Mouse (Mus musculus) adrenal gland, adult 18-20 months (tissue): Measurements from ENCODE around the gene Minos1. TPM values are rescaled to one million over a fixed set of nuclear protein-coding genes. Genes with fewer than 3 reads are reported as not detected.
A peak's percentile ranks its signal among the peaks of the same experiment; 100 is the strongest.

ENCODE experiments used
- DNase-seq, 2 experiments: peaks; one replicate each; pipeline ENCODE4 v3.0.0; 2021 to 2022; ENCODE audit warnings: low spot score in 2 of 2
- long read RNA-seq, 2 experiments: library from polyadenylated mRNA; stranded (forward); transcript quantifications; one replicate each; pipeline ENCODE4 v2.0.0; 2021
- total RNA-seq, 2 experiments: library from RNA; stranded (reverse); gene quantifications; 1 replicate in 1 of 2; 2 replicates in 1 of 2; pipeline ENCODE4 v1.2.3; 2021

Minos1 gene
- 100 to 1,000 TPM; 380 to 443 TPM for total RNA-seq
- long read RNA-seq, experiment 1, transcript Minos1-203 (4 exons, 2,549 nt), result major isoform, 69 of 76 reads
- long read RNA-seq, experiment 1, transcript Minos1-204 (4 exons, 476 nt), result minor isoform, 5 of 76 reads
- long read RNA-seq, experiment 1, partial matches to known transcripts, result 0 of 76 reads
- long read RNA-seq, experiment 1, other reads (novel, unspliced or antisense), result 2 of 76 reads
- long read RNA-seq, experiment 2, transcript Minos1-203 (4 exons, 2,549 nt), result major isoform, 308 of 347 reads
- long read RNA-seq, experiment 2, transcript Minos1-204 (4 exons, 476 nt), result minor isoform, 21 of 347 reads
- long read RNA-seq, experiment 2, partial matches to known transcripts, result 2 of 347 reads
- long read RNA-seq, experiment 2, other reads (novel, unspliced or antisense), result 15 of 347 reads

- peak; percentile 97 for DNase-seq
Observed at GRCm38 (mm10) chr4:139130701-139131549, at the start of gene Minos1. TSS of gene Minos1 (minus strand) at chr4:139131113.

DNA sequence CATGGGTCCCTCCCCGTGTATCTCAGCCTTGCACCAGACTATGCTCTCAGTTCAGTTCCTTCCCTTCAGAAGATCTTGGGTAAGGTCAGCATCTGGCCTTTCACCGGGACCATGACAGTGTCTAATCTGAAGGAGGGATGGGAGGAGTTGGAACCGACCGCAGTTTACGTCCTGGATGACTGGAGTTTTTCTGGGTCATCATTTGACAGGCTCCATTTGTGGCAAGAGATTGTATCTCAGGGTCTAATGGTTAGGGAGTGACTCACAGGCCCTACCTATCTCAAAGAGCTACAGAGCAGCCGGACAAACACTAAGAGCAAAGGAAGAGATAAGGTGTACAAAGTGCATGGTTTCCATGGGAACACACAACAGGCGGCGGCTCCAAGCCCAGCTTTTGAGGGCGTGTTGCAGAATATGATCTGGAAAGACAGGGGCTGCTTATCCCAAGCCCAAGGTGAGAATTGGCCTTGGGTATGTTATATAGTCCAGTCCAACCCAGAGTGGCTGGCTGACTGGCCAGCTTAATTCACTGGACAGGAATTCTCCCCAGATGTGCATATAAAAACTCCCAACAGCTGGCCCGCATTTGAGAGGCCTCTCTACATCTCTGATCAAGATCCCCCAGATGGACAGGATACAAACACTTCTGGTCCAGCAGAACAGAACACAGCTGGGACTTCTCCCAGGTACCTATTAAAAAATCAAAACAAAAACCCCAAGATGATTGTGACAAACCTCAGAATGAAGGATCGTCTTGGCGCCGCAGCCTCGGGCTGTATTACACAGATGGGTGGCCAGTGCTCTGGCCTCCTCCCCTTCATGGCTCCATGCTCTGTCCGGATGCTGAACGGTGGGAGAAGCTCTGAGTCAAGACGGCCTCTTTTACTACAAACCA, 49.1 kb upstream of the Minos1 start:
- peak in 1 of 2 experiments; percentile 10 for DNase-seq

- DNase-seq, result no peak
Observed at GRCm38 (mm10) chr4:139179218-139179617, 48.3 kb upstream of the Minos1 start.

GRCm38 (mm10) chr4:139178377-139178776, 47.5 kb upstream of the Minos1 start:
- no peak for DNase-seq

- DNase-seq, result no peak
Observed at GRCm38 (mm10) chr4:139177921-139178320, 47.0 kb upstream of the Minos1 start.

DNA sequence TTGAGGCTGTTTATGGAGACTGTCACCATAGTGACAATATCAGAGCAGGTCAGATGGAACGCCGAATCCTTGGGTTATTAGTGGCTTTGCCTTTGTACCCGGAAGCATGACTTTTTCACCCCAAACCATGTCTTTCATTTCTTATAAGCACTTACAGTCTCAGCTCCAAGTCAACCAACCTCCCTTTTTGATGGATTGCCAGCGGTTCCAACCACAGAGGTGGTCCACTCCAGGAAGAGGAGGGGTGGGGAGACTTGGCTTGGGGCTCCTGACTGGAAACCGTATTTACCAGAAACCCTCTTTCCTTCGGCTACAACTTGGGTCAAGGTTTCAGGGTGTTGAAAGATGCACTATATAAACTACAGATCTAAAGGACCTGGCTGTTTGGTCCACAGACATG, 45.1 kb upstream of the Minos1 start:
- DNase-seq, result no peak

DNA sequence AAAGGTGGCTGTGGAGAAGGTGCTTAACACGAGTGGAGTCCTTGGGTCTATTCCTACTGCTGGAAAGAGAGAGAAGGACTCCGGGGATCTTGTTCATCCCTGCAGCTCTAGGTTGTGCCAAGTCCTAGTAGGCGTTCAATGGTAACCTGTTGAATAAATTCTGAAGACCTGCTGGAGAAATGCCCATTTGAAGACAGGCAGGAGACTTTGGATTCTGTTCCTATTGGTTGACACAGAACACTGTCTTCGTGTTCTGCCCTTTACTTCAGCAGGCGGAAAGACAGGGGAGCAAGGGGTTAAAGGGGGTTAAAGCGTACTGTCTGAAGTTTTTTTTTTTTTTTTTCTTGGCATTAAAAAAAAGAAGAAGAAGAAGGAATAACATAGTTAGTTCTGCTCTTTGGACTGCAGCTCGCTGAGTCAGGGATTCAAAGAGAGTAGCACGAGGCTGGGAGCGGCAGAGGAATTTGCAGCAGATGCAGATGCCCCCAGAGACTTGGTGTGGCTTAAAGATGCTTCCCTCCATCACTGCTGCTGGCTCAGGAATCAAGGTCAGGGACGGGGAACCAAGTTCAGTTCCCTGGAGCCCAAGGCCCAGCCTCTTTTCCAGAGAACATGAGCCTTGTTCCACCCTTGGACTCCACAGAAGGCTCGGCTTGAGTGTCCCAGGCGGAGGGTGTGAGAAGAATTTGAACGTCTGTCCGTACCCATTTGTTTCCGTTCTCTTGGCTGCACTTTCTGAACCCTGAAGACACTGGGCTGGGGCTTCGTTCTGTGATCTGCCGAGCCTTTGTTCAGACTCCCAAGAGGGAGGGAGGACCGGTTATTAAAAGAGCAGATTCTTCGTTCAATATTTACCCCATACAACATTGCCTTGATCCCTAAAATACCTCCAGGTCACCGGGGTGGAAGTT, 44.4 kb upstream of the Minos1 start:
- no peak for DNase-seq

DNA sequence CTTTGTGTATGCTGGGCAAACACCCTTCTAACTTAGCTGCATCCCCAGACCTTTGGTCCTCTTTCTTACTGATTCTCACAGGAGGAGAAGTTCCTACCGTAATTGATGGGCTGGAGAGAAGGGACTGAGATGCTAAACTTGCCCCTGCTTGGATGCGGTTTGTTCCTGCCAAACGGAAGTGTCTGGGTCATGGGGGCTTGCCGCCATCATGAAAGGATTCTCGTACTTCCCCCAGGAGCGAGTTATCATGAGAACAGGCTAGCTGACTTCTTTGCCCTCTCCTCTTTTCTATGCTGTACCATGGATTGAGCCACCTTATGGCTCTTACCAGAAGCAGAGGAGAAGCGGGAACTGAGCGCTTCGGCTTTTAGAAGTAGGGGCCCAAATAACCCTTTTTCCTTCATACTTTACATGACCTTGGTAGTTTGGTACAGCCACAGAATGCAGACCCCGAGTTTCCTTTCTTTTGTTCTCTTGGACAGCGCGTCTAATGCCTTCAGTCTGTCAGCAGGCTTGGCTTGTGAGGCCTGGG, 38.9 kb upstream of the Minos1 start:
- no peak for DNase-seq

DNA sequence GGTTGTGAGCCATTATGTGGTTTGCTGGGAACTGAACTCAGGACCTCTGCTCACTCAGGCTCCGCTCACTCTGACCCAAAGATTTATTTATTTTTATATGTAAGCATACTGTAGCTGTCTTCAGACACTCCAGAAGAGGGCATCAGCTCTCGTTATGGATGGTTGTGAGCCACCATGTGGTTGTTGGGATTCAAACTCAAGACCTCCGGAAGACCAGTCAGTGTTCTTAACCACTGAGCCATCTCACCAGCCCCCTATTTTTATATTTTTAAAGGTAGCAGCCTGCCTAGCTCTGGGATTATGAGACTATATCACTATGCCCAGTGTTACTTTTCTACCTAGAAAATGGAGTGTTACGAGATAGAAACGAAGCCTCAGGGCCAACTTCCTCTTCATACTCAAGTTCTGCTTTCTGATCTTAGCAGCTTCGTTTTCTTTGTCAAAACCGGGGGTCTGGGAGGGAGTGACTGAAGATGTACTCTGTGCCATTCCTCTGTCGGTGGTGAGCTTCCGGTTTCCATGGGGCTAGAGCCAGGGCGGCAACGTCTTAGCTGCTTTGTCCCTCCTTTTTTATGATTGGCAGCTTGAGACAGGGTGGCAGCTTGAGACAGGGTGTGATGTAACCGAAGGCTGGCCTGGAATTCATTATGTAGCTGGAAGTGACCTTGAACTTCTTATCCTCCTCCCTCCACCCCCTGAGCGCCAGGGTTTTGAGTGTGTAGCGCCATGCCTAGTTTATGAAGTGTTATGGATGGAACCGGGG, 38.3 kb upstream of the Minos1 start:
- DNase-seq, result peak; percentile 35 to 42

- DNase-seq, result no peak
Observed at GRCm38 (mm10) chr4:139167107-139167506, 36.2 kb upstream of the Minos1 start.

DNA sequence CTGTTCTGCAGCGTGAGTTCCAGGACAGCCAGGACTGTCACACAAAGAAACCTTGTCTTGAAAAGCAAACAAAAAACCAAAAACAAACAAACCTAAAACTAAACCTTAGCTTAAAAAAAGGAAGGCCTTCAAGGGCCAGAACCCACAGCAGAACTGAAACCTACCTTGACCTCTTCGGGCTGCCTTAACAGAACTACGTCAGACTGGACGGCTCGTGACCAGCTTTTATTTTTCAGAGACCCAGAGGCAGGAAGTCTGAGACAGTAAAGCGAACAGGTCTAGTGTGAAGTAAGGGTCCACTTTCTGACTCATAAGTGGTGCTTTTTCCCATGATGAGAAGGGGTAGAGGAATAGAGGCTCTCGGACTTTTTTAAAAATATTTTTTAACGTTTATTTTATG, 35.3 kb upstream of the Minos1 start:
- DNase-seq, result no peak

- DNase-seq, result no peak
Observed at GRCm38 (mm10) chr4:139165259-139165658, 34.3 kb upstream of the Minos1 start.

- no peak for DNase-seq
Observed at GRCm38 (mm10) chr4:139164082-139164481, 33.2 kb upstream of the Minos1 start.

DNA sequence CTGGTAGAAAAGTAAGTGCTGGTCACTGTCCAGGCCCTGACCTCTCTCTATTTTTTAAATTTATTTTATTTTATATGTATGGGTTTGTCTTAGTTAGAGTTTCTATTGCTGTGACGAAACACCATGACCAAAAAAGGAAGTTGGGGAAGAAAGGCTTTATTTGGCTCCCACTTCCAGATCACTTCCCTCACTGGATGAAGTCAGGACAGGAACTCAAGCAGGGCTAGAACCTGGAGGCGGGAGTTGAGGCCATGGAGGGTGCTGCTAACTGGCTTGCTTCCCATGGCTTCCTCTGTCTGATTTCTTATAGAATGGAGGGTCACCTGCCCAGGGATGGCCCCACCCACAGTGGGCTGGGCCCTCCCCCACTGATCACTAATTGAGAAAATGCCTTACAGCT, 30.2 kb upstream of the Minos1 start:
- DNase-seq, result no peak

DNA sequence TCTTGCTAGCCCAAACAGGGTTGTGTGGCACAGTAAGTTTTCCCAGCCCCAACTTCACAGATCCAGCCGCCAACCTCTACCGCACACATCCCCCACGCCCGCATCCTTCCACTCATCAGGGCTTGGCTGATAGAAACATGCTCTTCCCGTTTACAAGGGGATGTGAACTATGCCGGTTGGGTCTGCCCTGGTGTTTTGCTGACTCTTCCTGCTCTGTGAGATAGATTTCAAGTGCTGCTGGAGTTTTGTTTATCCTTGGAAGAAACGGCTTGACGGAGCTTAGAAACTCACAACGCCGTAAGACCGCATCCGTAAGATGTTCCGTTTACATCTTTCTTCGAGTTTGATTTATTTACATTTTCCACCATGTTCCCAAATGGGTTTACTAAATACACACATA, 27.4 kb upstream of the Minos1 start:
- no peak for DNase-seq

DNA sequence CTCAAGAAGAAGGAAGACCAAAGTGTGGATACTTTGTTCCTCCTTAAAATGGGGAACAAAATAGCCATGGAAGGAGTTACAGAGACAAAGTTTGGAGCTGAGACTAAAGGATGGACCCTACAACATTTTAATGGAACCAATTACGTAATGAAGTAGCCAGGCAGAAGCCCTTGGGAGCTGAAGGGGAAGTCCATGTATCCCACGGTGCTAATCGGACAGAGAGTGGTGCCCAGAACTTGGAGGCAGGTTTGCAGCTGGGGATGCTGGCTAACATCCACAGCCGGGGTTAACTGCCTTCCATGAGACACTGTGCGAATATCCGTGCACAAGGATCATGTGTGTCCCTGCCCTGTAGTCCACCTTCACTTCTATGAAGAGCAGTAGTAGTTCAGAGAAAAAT, 25.6 kb upstream of the Minos1 start:
- no peak for DNase-seq

- no peak for DNase-seq
Observed at GRCm38 (mm10) chr4:139154576-139155307, 23.8 kb upstream of the Minos1 start.

- no peak for DNase-seq
Observed at GRCm38 (mm10) chr4:139151370-139151769, 20.5 kb upstream of the Minos1 start.
